Mouse (Mus musculus): ENCODE measurements around the gene Lck.
A peak's percentile ranks its signal among the peaks of the same experiment; 100 is the strongest.
"Not testable (repeated sequence)": the region's sequence is repeated elsewhere in the genome, so short reads cannot be mapped to it uniquely, and the experiment has no call there.

Lck gene

GRCm38 (mm10) chr4:129554512-129554911 lies 18.9 kb downstream of the Lck start:
- DNase-seq, result not testable (repeated sequence)

DNA sequence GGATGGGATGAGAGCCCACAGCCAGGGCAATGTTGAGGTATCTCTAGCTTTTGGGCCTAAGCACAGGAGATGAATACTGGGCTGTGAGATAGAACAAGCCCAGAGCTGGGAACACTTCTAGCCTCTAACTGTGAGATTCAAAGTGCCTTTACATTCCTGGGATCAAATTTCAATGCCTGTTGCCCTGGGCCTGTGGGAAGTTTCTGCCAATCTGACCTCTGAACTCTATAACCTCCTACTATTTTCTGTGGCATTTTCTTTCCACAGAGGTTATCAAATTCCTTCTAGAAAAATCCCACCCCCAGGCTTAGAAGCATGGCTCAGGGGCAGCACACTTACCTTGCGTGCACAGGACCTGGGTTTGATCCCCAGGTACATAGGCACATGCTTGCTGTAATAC lies 23.1 kb downstream of the Lck start:
- no peak for DNase-seq

DNA sequence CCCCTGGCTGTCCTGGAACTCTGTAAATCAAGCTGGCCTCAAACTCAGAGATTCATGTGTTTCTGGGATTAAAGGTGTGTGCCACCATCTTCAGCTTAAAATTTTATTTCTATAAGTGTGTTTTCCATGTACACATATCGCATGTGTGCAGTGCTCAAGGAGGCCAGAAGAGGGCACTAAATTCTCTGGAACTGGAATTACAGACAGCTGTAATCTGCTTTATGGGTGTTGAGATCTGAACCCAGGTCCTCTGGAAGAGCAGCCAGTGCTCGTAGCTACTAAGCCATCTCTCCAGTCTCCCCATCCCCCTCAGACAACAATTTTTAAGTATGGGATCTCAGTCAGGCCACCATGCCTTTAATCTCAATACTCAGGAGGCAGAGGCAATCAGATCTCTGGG lies 24.1 kb downstream of the Lck start:
- DNase-seq, result peak; percentile 25

- not testable (repeated sequence) for DNase-seq
These were observed 25.8 kb downstream of the Lck start for GRCm38 (mm10) chr4:129547631-129548030.

GRCm38 (mm10) chr4:129544106-129544505 lies 29.3 kb downstream of the Lck start:
- no peak for DNase-seq

- DNase-seq, result peak; percentile 96
These were observed 30.8 kb downstream of the Lck start, which contains the start of gene Hdac1 for GRCm38 (mm10) chr4:129542592-129543141. Gene Hdac1 (minus strand): TSS chr4:129542713.

DNA sequence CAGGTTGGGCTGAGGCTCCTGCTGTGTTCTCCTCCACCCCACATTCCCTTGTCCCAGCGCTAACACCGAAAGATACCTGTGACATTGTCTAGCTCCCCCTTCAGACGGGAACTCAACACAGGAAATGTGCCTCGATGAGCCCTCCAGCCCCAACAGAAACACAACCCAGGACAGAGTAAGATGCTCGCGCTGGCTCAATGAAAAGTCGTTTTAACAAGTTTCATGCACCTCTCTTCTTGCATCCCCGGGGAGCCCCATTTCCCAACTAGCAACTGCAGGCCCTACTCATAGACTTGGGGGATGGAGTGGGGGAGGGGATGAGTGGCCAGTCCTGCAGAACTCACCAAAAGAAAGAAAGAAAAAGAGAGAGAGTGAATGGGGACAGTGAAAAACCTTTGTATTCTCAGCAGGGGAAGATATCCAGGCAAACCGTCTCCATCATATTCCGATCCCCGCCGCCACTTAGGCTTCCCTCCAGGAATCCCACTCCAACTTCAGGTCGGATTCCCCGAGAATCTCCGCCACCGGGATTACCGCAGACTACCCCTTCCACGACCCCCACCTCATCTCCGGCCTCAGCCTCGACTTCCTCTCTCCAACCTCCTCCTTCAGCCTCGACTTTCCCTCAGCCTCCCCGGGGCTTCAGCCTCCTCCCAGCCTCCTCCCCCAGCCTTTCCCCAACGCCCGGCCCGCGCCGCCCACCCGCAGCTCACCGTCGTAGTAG lies 31.4 kb downstream of the Lck start:
- no peak for DNase-seq

GRCm38 (mm10) chr4:129540012-129540411 lies 33.4 kb downstream of the Lck start:
- no peak for DNase-seq

DNA sequence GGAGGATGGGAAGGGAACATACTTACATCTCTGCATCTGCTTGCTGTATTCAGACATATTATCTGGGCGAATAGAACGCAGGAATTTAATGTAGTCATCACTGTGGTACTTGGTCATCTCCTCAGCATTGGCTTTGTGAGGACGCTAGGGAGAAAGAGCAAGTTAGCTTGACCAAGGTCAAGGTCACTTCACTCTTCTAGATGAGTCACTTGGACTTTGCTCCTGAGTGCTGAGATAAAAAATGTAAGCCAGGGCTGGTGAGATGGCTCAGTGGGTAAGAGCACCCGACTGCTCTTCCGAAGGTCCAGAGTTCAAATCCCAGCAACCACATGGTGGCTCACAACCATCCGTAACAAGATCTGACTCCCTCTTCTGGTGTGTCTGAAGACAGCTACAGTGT lies 44.5 kb downstream of the Lck start:
- not testable (repeated sequence) for DNase-seq

DNA sequence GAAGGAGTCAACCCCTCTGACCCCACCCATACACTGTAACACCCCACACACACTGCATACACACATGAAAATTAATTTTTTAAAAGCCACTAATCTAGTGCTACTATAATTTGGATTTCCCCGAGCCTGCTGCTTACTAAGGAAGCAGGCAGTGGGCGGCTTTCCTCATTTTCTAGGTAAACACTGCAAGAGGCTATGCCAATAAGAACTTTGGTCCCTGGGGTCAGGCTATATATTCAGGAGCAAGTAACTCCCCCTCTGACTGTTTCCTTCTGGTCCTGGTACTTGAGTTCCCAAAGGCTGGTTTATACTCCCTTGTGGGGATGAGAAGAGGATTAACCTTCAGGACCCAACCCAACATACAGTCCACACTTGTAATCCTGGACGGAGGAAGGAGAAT lies 47.6 kb downstream of the Lck start:
- DNase-seq, result no peak

GRCm38 (mm10) chr4:129525338-129525737 lies 48.1 kb downstream of the Lck start:
- DNase-seq, result no peak

- DNase-seq, result no peak
These were observed 54.9 kb downstream of the Lck start for GRCm38 (mm10) chr4:129518519-129518918.

- no peak for DNase-seq
These were observed 56.5 kb downstream of the Lck start for GRCm38 (mm10) chr4:129516925-129517324.

DNA sequence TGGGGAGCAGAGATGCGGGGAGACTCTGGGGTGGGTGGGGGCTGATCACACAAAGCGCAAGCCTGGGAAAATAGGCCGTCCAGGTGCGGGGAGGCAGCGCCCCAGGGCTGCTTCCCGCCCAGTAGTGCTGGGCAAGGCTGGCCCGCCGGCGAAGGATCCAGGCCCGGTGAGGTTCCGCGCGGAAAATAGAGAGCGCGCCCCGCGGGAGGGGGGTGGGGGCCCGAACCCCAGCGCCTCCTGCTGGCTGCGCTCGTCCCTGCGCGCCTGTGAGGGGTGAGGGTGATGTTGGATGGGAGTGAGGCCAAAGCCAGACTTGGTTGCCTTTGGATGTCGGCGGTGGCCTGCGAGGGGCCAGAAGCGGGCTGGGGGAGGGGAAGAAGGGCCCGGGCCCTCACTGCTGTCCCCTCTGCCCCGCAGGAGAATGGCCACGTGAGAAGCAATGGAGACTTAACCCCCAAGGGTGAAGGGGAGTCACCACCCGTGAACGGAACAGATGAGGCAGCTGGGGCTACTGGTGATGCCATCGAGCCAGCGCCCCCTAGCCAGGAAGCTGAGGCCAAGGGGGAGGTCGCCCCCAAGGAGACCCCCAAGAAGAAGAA lies 59.0 kb downstream of the Lck start:
- DNase-seq, result peak; percentile 89

DNA sequence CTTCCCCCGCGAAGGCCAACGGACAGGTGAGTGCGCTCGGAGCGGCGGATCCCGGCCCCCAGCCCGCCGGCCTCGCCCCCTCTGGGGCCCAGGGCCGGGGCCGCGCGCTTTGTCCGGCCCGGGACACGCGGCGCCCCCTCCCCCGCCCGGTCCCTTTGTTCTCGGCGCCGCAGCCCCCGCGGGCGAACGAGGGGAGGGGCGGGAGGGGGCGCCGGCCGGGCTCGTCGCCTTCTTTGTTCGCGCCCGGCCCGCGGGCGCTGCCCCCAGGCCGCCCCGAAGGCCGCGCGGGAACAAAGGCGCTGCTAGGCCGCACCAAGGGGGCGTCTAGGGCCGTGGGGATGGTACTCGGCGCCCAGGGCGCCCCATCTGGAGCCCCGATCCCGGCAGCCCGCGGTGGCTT lies 59.5 kb downstream of the Lck start:
- peak; percentile 44 for DNase-seq

- peak; percentile 95 for DNase-seq
These were observed 60.2 kb downstream of the Lck start, which contains the start of gene Marcksl1 for GRCm38 (mm10) chr4:129513086-129513767. Gene Marcksl1 (plus strand): TSS chr4:129513581.

- no peak for DNase-seq
These were observed 61.9 kb downstream of the Lck start for GRCm38 (mm10) chr4:129511413-129512096.

GRCm38 (mm10) chr4:129510723-129511412 lies 62.6 kb downstream of the Lck start:
- DNase-seq, result no peak

- DNase-seq, result no peak
These were observed 63.8 kb downstream of the Lck start for GRCm38 (mm10) chr4:129509650-129510049.

DNA sequence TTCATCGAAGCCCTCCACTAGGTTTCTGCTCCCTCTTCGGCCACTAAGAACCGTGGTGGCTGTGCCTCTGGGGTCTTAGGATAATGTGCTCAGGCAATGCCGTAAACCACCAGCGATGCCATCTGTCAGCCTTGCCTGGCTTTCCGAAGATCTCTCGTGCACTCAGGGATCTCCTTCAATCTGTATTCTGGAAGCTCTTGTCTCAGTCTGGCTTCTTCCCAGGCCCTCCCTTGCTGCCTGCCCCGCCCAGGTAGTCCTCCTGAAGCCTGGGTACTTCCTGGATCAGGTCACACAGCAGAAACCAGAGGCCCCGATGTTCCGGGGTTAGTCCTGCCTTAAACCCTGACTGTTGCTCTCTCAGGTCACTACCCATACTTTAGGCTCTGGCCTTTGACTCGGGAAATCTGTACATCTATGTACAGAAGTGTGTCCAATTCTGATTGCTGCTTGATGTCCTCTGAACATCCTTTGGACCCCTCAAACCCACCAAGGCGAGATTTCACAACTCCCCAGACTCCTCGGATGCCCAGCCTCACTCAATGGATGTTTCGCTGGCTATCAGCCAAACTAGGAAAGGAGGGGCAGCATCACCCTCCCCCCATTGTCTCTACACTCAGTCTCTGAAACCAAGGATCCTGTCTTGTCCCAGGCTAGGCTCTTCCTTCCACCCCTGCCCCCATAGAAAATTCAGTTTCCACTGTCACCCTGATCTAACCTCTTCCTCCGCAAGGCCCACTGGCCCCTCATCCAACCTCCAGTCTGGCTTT lies 64.4 kb downstream of the Lck start:
- no peak for DNase-seq

DNA sequence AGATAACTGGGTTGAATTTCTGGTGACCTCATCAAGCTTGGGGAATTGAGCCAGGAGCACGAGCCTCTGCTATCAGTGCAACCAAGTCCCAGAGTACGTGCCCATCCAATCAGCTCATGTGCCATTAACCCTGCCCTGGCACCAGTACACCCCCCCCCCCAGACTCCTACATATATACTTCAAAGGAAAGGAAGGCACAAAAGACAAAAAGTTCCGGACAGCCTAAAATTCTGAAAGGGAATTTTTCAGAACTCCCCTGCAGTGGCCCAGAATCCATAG lies 65.3 kb downstream of the Lck start:
- DNase-seq, result no peak

Measured in right cerebral cortex, postnatal 4 days (tissue).